Mouse (Mus musculus) embryonic facial prominence, embryonic 12.5 days (tissue): Measurements from ENCODE around the gene Slc25a5. TPM values are rescaled to one million over a fixed set of nuclear protein-coding genes. Genes with fewer than 3 reads are reported as not detected.

Source experiments
- ATAC-seq: fragments of 200-750 bp; cut with Nextera tagmentation; 2 replicates; pipeline ENCODE4 v1.8.0; 2017; ENCODE audit not compliant: insufficient number of reproducible peaks, insufficient read depth, low FRiP score, low TSS enrichment
- H3K27ac ChIP-seq: fragments of 300-500 bp; sonication (generic); 2 replicates; pipeline ENCODE4 v1.5.1; 2016; ENCODE audit warnings: mild to moderate bottlenecking
- H3K27me3 ChIP-seq: fragments of 300-500 bp; sonication (generic); 2 replicates; pipeline ENCODE4 v1.6.1; 2016; ENCODE audit warnings: mild to moderate bottlenecking, moderate library complexity
- H3K36me3 ChIP-seq: fragments of 300-500 bp; sonication (generic); 2 replicates; pipeline ENCODE4 v1.6.1; 2016; ENCODE audit warnings: mild to moderate bottlenecking
- H3K4me1 ChIP-seq: fragments of 300-500 bp; sonication (generic); 2 replicates; pipeline ENCODE4 v1.6.1; 2016
- H3K4me2 ChIP-seq: fragments of 300-500 bp; sonication (generic); replicated peaks from 2 replicates; pipeline ENCODE4 v1.6.1; 2016; ENCODE audit warnings: mild to moderate bottlenecking, moderate library complexity
- H3K4me3 ChIP-seq: fragments of 300-500 bp; sonication (generic); 2 replicates; pipeline ENCODE4 v1.5.1; 2016; ENCODE audit warnings: mild to moderate bottlenecking
- H3K9ac ChIP-seq: fragments of 300-500 bp; sonication (generic); 2 replicates; pipeline ENCODE4 v1.6.1; 2016; ENCODE audit warnings: mild to moderate bottlenecking, moderate library complexity
- H3K9me3 ChIP-seq: fragments of 300-500 bp; sonication (generic); 2 replicates; pipeline ENCODE4 v1.6.1; 2016; ENCODE audit warnings: mild to moderate bottlenecking, moderate library complexity
- WGBS: fragments of 180-500 bp; shearing (Covaris S2); methylation state at CpG from one replicate; pipeline ENCODE4 v1.1.7; 2016; 5-methylcytosine and 5-hydroxymethylcytosine counted together
- polyA plus RNA-seq: library from polyadenylated mRNA; unstranded; fragments of >200 nt; fragmentation: Nextera tagmentation; extraction: Ambion mirVana; gene quantifications from 2 replicates; pipeline ENCODE4 v1.2.1, GENCODE M21; 2016

The Slc25a5 gene
- polyA plus RNA-seq: 398 and 400 TPM in 2 replicates

- Histone ChIP-seq H3K4me3 (peak within 1 kb of the TSS; percentile 55), H3K36me3 (peaks cover 4% of the 10 kb centered on the region; the same call in 1 of the 2 replicates), H3K27ac (peak within 1 kb of the TSS; percentile 81), H3K4me1 (no peaks in the 10 kb centered on the region), H3K27me3 (no peaks in the 10 kb centered on the region), H3K4me2 (peak within 1 kb of the TSS; percentile 47), H3K9me3 (no peaks in the 10 kb centered on the region), H3K9ac (peak within 1 kb of the TSS; percentile 60)
- WGBS: 14% methylated on average over 41 of the region's 41 CpGs
- ATAC-seq: peak; percentile 93
Measured at GRCm38 (mm10) chrX:36795424-36796162, at the start of gene Slc25a5. Gene Slc25a5, plus strand, starts transcription at chrX:36795651.

GRCm38 (mm10) chrX:36746789-36747188, 48.7 kb upstream of the Slc25a5 start:
- H3K36me3 ChIP-seq: no peaks in the 10 kb centered on the region
- H3K4me1 ChIP-seq: no peaks in the 10 kb centered on the region
- WGBS: 81% methylated on average over 8 of the region's 8 CpGs
- H3K4me3 ChIP-seq: no peak overlapping the region
- H3K4me2 ChIP-seq: no peak overlapping the region
- H3K9ac ChIP-seq: no peak overlapping the region
- H3K9me3 ChIP-seq: no peaks in the 10 kb centered on the region
- no peak overlapping the region for H3K27ac ChIP-seq
- H3K27me3 ChIP-seq: no peaks in the 10 kb centered on the region
- ATAC-seq: no peak

GRCm38 (mm10) chrX:36748573-36748972, 46.9 kb upstream of the Slc25a5 start:
- Histone ChIP-seq H3K9ac (no peak overlapping the region), H3K4me2 (no peak overlapping the region), H3K9me3 (no peaks in the 10 kb centered on the region), H3K36me3 (no peaks in the 10 kb centered on the region), H3K4me3 (no peak overlapping the region), H3K27ac (no peak overlapping the region), H3K4me1 (no peaks in the 10 kb centered on the region), H3K27me3 (no peaks in the 10 kb centered on the region)
- WGBS: 64% methylated on average over 3 of the region's 3 CpGs
- no peak for ATAC-seq

- ATAC-seq: no peak
- Histone ChIP-seq H3K4me2 (no peak overlapping the region), H3K4me3 (no peak overlapping the region), H3K27me3 (no peaks in the 10 kb centered on the region), H3K9me3 (no peaks in the 10 kb centered on the region), H3K9ac (no peak overlapping the region), H3K36me3 (no peaks in the 10 kb centered on the region), H3K27ac (no peak overlapping the region), H3K4me1 (no peaks in the 10 kb centered on the region)
- 78% methylated on average over 6 of the region's 6 CpGs for WGBS
Measured at GRCm38 (mm10) chrX:36749281-36749785, 46.1 kb upstream of the Slc25a5 start.

GRCm38 (mm10) chrX:36750591-36750990, 44.9 kb upstream of the Slc25a5 start:
- Histone ChIP-seq H3K4me1 (no peaks in the 10 kb centered on the region), H3K36me3 (no peaks in the 10 kb centered on the region), H3K4me3 (no peak overlapping the region), H3K27me3 (no peaks in the 10 kb centered on the region), H3K4me2 (no peak overlapping the region), H3K9me3 (no peaks in the 10 kb centered on the region), H3K9ac (no peak overlapping the region), H3K27ac (no peak overlapping the region)
- ATAC-seq: no peak
- WGBS: 55% methylated on average over 1 of the region's 1 CpGs

GRCm38 (mm10) chrX:36752586-36752985, 42.9 kb upstream of the Slc25a5 start:
- no peaks in the 10 kb centered on the region for H3K4me1 ChIP-seq
- no peaks in the 10 kb centered on the region for H3K27me3 ChIP-seq
- H3K4me2 ChIP-seq: no peak overlapping the region
- no peak overlapping the region for H3K9ac ChIP-seq
- WGBS: 85% methylated on average over 3 of the region's 3 CpGs
- no peak overlapping the region for H3K4me3 ChIP-seq
- no peaks in the 10 kb centered on the region for H3K36me3 ChIP-seq
- ATAC-seq: no peak
- H3K9me3 ChIP-seq: no peaks in the 10 kb centered on the region
- H3K27ac ChIP-seq: no peak overlapping the region

- H3K36me3 ChIP-seq: no peaks in the 10 kb centered on the region
- no peaks in the 10 kb centered on the region for H3K9me3 ChIP-seq
- H3K9ac ChIP-seq: no peak overlapping the region
- WGBS: 68% methylated on average over 7 of the region's 7 CpGs
- no peaks in the 10 kb centered on the region for H3K27me3 ChIP-seq
- no peak overlapping the region for H3K4me2 ChIP-seq
- no peak overlapping the region for H3K27ac ChIP-seq
- no peak overlapping the region for H3K4me3 ChIP-seq
- no peaks in the 10 kb centered on the region for H3K4me1 ChIP-seq
- ATAC-seq: no peak
Measured at GRCm38 (mm10) chrX:36757796-36758472, 37.5 kb upstream of the Slc25a5 start.

DNA sequence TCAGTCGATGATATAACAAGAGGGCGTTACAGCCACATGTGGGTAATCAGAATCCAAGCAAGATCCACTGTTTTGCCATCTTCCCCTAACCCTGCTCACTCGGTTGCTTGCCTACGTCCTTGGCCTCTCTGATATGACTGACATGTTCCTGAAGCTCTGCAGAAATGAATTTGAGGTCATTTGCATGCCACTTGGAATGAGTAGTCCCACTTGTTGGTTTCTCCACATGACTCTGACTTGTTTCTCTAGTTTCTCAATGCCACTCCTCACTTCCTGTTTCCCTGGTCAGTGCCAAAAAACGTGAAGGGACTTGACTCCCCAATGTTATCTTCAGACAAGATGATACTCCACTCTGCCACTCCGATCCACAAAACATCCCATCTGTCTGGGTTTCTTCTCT, 36.9 kb upstream of the Slc25a5 start:
- ATAC-seq: no peak
- H3K27ac ChIP-seq: no peak overlapping the region
- WGBS: 67% methylated on average over 6 of the region's 6 CpGs
- H3K4me3 ChIP-seq: no peak overlapping the region
- no peak overlapping the region for H3K9ac ChIP-seq
- no peaks in the 10 kb centered on the region for H3K27me3 ChIP-seq
- no peaks in the 10 kb centered on the region for H3K9me3 ChIP-seq
- H3K36me3 ChIP-seq: no peaks in the 10 kb centered on the region
- no peak overlapping the region for H3K4me2 ChIP-seq
- no peaks in the 10 kb centered on the region for H3K4me1 ChIP-seq

GRCm38 (mm10) chrX:36760946-36761635, 34.4 kb upstream of the Slc25a5 start:
- Histone ChIP-seq H3K4me3 (no peak overlapping the region), H3K4me2 (no peak overlapping the region), H3K27me3 (no peaks in the 10 kb centered on the region), H3K9me3 (no peaks in the 10 kb centered on the region), H3K4me1 (no peaks in the 10 kb centered on the region), H3K9ac (no peak overlapping the region), H3K36me3 (no peaks in the 10 kb centered on the region), H3K27ac (no peak overlapping the region)
- no peak for ATAC-seq
- WGBS: 64% methylated on average over 6 of the region's 6 CpGs

GRCm38 (mm10) chrX:36762289-36762688, 33.2 kb upstream of the Slc25a5 start:
- Histone ChIP-seq H3K36me3 (no peaks in the 10 kb centered on the region), H3K9me3 (no peaks in the 10 kb centered on the region), H3K4me1 (no peaks in the 10 kb centered on the region), H3K9ac (no peak overlapping the region), H3K4me3 (no peak overlapping the region), H3K4me2 (no peak overlapping the region), H3K27me3 (no peaks in the 10 kb centered on the region), H3K27ac (no peak overlapping the region)
- no peak for ATAC-seq
- WGBS: 78% methylated on average over 5 of the region's 5 CpGs

GRCm38 (mm10) chrX:36762894-36763293, 32.6 kb upstream of the Slc25a5 start:
- Histone ChIP-seq H3K36me3 (no peaks in the 10 kb centered on the region), H3K27me3 (no peaks in the 10 kb centered on the region), H3K4me1 (no peaks in the 10 kb centered on the region), H3K9ac (no peak overlapping the region), H3K4me2 (no peak overlapping the region), H3K4me3 (no peak overlapping the region), H3K9me3 (no peaks in the 10 kb centered on the region), H3K27ac (no peak overlapping the region)
- ATAC-seq: no peak
- whole genome bisulfite sequencing: 60% methylated on average over 4 of the region's 4 CpGs
